ENCODE assay signal across 8 mouse cellular contexts in the genomic region with DNA sequence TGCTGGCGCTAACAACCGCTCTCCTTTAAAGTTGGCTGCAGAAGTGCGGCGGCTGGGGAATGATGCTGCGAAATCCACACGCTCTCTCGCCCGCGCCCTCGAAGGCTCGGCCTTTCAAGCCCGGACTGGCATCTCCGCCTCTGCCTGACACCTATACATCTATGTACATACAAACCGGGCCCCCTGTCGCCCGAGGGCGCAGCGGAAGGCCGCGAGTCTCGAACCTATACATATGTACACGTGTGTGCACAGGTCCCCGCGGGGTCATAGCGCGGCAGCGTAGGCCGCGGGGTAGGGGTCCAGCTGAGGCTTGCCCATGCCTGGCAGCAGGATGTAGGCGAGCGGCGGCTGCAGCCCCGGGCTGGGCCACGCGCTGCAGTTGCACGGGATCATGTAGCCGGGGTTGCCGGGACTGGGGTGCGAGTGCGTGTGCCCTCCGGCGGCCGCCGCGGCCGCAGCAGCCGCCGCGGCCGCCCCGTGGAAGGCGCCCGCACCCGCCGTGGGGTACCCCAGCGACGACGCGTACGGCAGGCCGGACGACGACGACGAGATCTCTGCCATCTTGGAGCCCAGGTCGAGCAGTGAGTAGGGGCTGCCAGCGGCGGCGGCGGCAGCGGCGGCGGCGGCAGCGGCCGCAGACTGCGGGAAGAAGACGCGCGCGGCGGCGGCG. TPM values are rescaled to one million over a fixed set of nuclear protein-coding genes. Genes with fewer than 3 reads are reported as not detected.
DNase-seq lines count a peak whose midpoint lies in the region; ATAC-seq and TF ChIP-seq lines count a peak whose summit lies in the region.

No protein-coding gene starts in this region.

- DNase-seq in heart, adult 9 months (ENCODE audit: low spot score in 2 of 2) = no peak
- DNase-seq in ES-CJ7 (ENCODE audit: low read depth, low spot score) = peak; percentile 54
- DNase-seq in Muller cell, postnatal 12 days (ENCODE audit: inconsistent ontology term) = no peak
- DNase-seq in spleen, postnatal 4 days (ENCODE audit: low spot score in 2 of 2) = no peak

- peak overlapping the region; percentile 57 for H3K4me3 ChIP-seq in heart, embryonic 12.5 days
- peak overlapping the region; percentile 70 for H3K4me3 ChIP-seq in forebrain, embryonic 15.5 days
- peak overlapping the region; percentile 55 for H3K4me3 ChIP-seq in limb, embryonic 13.5 days
- H3K4me3 ChIP-seq in small intestine, adult 2 months (ENCODE audit: low read depth, low read length) = peak overlapping the region; percentile 59

- TF ChIP-seq POLR2A in small intestine, adult 2 months (IDR thresholded peaks at IDR 0.05; ENCODE audit: low read depth, low read length) = no peak

- no peak overlapping the region for H3K9ac ChIP-seq in heart, embryonic 12.5 days
- peak overlapping the region; percentile 59 for H3K9ac ChIP-seq in forebrain, embryonic 15.5 days (replicated peaks)
- 0 out of 2 replicates have a peak overlapping the region, but pooled peaks have one; percentile 19 for H3K9ac ChIP-seq in limb, embryonic 13.5 days

- no peak for ATAC-seq in heart, embryonic 12.5 days (ENCODE audit: insufficient number of reproducible peaks, low FRiP score)
- no peak for ATAC-seq in forebrain, embryonic 15.5 days (replicated peaks)
- ATAC-seq in limb, embryonic 13.5 days (ENCODE audit: low FRiP score, low read depth) = no peak

- H3K4me1 ChIP-seq in heart, embryonic 12.5 days (replicated peaks) = peaks cover 33% of the 10 kb centered on the region
- H3K4me1 ChIP-seq in forebrain, embryonic 15.5 days = peaks cover 59% of the 10 kb centered on the region
- H3K4me1 ChIP-seq in limb, embryonic 13.5 days = peaks cover 36% of the 10 kb centered on the region
- H3K4me1 ChIP-seq in small intestine, adult 2 months (ENCODE audit: control insufficient read depth, insufficient read depth, insufficient read length, low read length) = peaks cover 22% of the 10 kb centered on the region

- peak overlapping the region; percentile 96 for H3K4me2 ChIP-seq in heart, embryonic 12.5 days
- H3K4me2 ChIP-seq in forebrain, embryonic 15.5 days (replicated peaks) = peak overlapping the region; percentile 96
- H3K4me2 ChIP-seq in limb, embryonic 13.5 days (replicated peaks) = peak overlapping the region; percentile 93

- no peaks in the 10 kb centered on the region for H3K36me3 ChIP-seq in heart, embryonic 12.5 days
- no peaks in the 10 kb centered on the region for H3K36me3 ChIP-seq in forebrain, embryonic 15.5 days
- H3K36me3 ChIP-seq in limb, embryonic 13.5 days = no peaks in the 10 kb centered on the region
- no peaks in the 10 kb centered on the region for H3K36me3 ChIP-seq in small intestine, adult 2 months (ENCODE audit: control insufficient read depth, insufficient read depth, low read length)

- peaks cover 82% of the 10 kb centered on the region for H3K27me3 ChIP-seq in heart, embryonic 12.5 days (replicated peaks)
- peaks cover 11% of the 10 kb centered on the region; the same call in 1 of the 2 replicates for H3K27me3 ChIP-seq in forebrain, embryonic 15.5 days
- peaks cover 86% of the 10 kb centered on the region for H3K27me3 ChIP-seq in limb, embryonic 13.5 days
- peaks cover 78% of the 10 kb centered on the region for H3K27me3 ChIP-seq in small intestine, adult 2 months (ENCODE audit: control insufficient read depth, insufficient read depth, low read length)

- H3K9me3 ChIP-seq in heart, embryonic 12.5 days (replicated peaks) = no peaks in the 10 kb centered on the region
- H3K9me3 ChIP-seq in forebrain, embryonic 15.5 days = no peaks in the 10 kb centered on the region
- H3K9me3 ChIP-seq in limb, embryonic 13.5 days = no peaks in the 10 kb centered on the region

- WGBS in heart, embryonic 12.5 days = under 1% methylated on average over 71 of the region's 84 CpGs
- WGBS in forebrain, embryonic 15.5 days = under 1% methylated on average over 73 of the region's 84 CpGs
- under 1% methylated on average over 67 of the region's 84 CpGs for WGBS in limb, embryonic 13.5 days
- 3% methylated on average over 77 of the region's 84 CpGs for WGBS in small intestine, adult 2 months

- TF ChIP-seq CTCF in small intestine, adult 2 months (IDR thresholded peaks at IDR 0.05; ENCODE audit: extremely low read depth, insufficient read length, insufficient replicate concordance, low read depth, low read length) = no peak

- no peak overlapping the region for H3K27ac ChIP-seq in heart, embryonic 12.5 days (ENCODE audit: poor library complexity, severe bottlenecking)
- H3K27ac ChIP-seq in forebrain, embryonic 15.5 days (replicated peaks) = peak overlapping the region; percentile 84
- H3K27ac ChIP-seq in limb, embryonic 13.5 days = no peak overlapping the region
- no peak overlapping the region for H3K27ac ChIP-seq in small intestine, adult 2 months (ENCODE audit: insufficient read depth, low read depth, low read length)

RNA-seq across cellular contexts. Expression of a gene that starts 2.2 kb away (rescaled TPM):
- 0.05 TPM in 1 of 2 replicates, not detected in the other for polyA plus RNA-seq in heart, embryonic 12.5 days (2016; fragmentation: Nextera tagmentation; extraction: Ambion mirVana)
- 8.0 and 8.8 TPM in 2 replicates for polyA plus RNA-seq in forebrain, embryonic 15.5 days (2015; fragmentation: Nextera tagmentation; extraction: Ambion mirVana)
- polyA plus RNA-seq in limb, embryonic 13.5 days (2015; fragmentation: Nextera tagmentation; extraction: Ambion mirVana) = 0.11 and 0.19 TPM in 2 replicates
- polyA plus RNA-seq in small intestine, adult 2 months (2012; rRNA removed) = 0.06 and 5.2 TPM in 2 replicates

RNA-seq across cellular contexts. Expression of a gene that starts 32.1 kb away (rescaled TPM):
- not detected in 2 replicates for polyA plus RNA-seq in heart, embryonic 12.5 days (2016; fragmentation: Nextera tagmentation; extraction: Ambion mirVana)
- polyA plus RNA-seq in forebrain, embryonic 15.5 days (2015; fragmentation: Nextera tagmentation; extraction: Ambion mirVana) = not detected in 2 replicates
- not detected in 2 replicates for polyA plus RNA-seq in limb, embryonic 13.5 days (2015; fragmentation: Nextera tagmentation; extraction: Ambion mirVana)
- not detected in 2 replicates for polyA plus RNA-seq in small intestine, adult 2 months (2012; rRNA removed)
